Mouse (Mus musculus) E14TG2a.4 (cell line): ENCODE results near the gene Ptges3.

Experiments used
- CTCF ChIP-seq: conservative IDR thresholded peaks from 2 replicates; pipeline ENCODE4 v1.5.1; 2014; ENCODE audit warnings: low read length
- NANOG ChIP-seq: IDR thresholded peaks from 2 replicates; pipeline ENCODE4 v1.6.1; 2014; ENCODE audit warnings: borderline replicate concordance, low read length, mixed read lengths
- POU5F1 ChIP-seq: IDR thresholded peaks from 2 replicates; pipeline ENCODE4 v1.6.1; 2014; ENCODE audit warnings: low read length, borderline replicate concordance

DNA sequence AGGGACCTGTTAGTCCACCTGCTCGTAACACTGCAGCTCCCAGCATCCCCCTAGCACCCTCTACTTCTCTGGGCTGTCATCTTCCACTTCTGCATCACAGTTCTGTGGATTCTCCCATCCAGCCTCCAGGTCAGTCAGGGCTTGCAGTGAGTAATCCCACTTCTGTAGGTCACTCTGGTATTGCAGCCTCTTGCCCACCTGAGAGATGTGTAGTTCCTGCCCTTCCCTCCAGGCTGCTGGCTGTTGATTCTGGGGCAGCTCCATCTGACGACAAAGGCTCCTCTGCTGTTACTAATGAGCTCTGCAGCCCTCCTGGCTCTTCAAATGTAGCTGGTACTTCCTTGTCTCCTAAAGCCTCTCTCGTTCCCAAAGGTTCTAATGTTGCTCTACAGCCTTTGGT, 18.9 kb upstream of the Ptges3 start:
- TF ChIP-seq CTCF: no peak
- TF ChIP-seq NANOG: no peak
- no peak for TF ChIP-seq POU5F1
